Mouse (Mus musculus): ENCODE data around the gene Znhit1.

Znhit1 gene

DNA sequence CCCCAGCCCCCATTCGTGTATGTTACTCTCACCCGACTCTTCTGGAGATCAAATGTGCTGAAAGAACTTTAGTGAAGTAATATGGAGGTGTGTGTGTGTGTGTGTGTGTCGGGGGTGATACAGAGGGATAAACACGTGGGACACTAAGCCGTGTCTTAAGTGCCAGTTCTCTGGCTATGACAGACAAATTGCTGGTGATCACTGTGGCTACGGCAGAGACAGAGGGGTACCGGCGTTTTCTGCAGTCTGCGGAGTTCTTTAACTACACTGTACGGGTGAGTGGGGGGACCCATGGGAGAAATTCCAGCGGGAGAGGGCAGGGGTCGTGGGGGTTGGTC lies at the start of gene Znhit1:
Znhit1 (minus strand) TSS at position 88 of the 338 bp plus-strand sequence.
- no peak for DNase-seq (ENCODE audit: low read depth, low spot score)

- DNase-seq (ENCODE audit: low read depth, low spot score): no peak
These were observed 48.4 kb upstream of the Znhit1 start for GRCm38 (mm10) chr5:137036211-137036610.

DNA sequence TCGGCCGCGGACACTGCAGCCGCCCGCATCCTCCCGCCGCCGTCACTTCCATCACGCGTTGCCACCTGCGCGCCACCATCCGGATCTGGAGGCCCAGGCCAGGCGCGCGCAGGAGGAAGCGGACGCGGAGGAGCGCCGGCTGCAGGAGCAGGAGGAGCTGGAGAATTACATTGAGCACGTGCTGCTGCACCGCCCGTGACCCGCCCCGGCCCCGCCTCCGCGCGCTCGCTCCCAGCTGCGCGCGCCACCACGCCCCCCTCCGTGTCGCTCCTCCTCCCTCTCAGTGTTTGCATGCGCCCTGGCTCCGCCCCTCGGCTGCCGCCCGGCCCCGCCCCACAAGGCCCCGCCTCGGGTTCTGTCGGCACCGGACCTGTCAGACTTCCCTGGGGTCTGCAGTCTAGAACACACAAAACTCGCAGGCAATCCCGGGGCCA lies 44.8 kb upstream of the Znhit1 start:
- DNase-seq (ENCODE audit: low read depth, low spot score): peak; percentile 62

DNA sequence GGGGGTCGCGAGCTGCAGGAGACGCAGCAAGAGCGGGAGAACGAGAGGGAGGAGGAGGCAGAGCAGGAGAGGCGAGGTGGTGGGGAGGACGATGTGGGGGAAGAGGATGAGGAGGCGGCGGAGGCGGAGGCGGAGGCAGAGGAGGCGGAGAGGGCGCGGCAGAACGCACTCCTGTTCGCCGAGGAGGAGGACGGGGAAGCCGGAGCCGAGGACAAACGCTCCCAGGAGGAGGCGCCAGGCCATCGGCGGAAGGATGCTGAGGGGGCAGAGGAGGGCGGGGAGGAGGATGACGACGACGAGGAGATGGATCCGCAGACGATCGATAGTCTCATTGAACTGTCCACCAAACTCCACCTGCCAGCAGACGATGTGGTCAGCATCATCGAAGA lies 44.2 kb upstream of the Znhit1 start:
- DNase-seq (ENCODE audit: low read depth, low spot score): no peak

DNA sequence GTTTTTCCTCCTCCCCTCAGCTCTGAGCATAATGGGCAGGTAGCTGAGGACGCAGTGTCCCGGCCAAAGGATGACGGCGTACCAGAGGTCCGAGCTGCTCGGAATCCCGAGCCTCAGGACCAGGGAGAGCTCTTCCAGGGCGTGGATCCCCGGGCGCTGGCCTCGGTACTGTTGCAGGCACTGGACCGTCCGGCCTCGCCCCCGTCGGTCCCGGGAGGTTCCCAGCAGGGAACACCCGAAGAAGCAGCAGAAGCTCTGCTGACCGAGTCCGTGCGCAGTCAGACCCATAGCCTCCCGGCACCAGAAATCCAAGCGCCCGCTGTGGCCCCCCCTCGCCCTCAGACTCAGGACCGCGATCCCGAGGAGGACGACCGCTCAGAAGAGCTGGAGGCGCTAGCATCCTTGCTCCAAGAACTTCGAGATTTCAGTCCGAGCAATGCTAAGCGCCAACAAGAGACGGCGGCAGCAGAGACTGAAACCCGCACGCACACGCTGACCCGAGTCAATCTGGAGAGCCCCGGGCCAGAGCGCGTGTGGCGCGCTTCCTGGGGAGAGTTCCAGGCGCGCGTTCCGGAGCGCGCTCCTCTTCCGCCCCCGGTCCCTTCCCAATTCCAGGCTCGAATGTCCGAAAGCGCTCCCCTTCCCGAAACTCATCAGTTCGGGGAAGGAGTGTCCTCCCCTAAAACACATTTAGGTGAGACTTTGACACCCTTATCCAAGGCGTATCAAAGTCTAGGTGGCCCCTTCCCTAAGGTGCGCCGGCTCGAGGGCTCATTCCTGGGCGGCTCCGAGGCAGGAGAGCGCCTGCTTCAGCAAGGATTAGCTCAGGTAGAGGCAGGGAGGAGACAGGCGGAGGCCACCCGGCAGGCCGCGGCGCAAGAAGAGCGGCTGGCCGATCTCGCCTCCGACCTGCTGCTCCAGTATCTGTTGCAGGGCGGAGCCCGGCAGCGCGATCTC lies 43.5 kb upstream of the Znhit1 start:
- DNase-seq (ENCODE audit: low read depth, low spot score): no peak

DNA sequence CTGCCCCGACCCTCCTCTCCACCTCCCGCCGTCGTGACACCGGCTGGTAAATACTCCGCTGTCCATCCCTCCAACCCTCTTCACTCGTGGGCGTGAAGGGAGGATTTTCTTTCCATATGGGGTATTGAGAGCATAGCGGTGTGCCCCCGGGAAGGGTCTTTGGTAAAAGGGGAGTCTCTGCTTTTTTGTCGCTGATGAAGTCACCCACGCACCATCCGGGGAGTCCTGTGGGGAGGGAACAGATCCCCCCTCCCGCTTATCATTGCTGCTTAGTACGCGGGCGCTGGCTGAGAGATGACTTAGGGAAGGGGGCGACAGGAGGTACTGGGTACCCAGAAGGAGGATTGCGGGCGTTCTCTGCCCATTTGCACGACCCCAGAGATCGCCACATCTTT lies 42.6 kb upstream of the Znhit1 start:
- no peak for DNase-seq (ENCODE audit: low read depth, low spot score)

- peak; percentile 90 for DNase-seq (ENCODE audit: low read depth, low spot score)
These were observed 42.0 kb upstream of the Znhit1 start for GRCm38 (mm10) chr5:137029643-137030415.

- DNase-seq (ENCODE audit: low read depth, low spot score): no peak
These were observed 41.4 kb upstream of the Znhit1 start for GRCm38 (mm10) chr5:137029273-137029585.

- DNase-seq (ENCODE audit: low read depth, low spot score): no peak
These were observed 40.9 kb upstream of the Znhit1 start for GRCm38 (mm10) chr5:137028561-137029272.

- DNase-seq (ENCODE audit: low read depth, low spot score): no peak
These were observed 38.3 kb upstream of the Znhit1 start, which contains the start of gene Vgf for GRCm38 (mm10) chr5:137026092-137026491. TSS of gene Vgf (plus strand) at chr5:137026392.

DNA sequence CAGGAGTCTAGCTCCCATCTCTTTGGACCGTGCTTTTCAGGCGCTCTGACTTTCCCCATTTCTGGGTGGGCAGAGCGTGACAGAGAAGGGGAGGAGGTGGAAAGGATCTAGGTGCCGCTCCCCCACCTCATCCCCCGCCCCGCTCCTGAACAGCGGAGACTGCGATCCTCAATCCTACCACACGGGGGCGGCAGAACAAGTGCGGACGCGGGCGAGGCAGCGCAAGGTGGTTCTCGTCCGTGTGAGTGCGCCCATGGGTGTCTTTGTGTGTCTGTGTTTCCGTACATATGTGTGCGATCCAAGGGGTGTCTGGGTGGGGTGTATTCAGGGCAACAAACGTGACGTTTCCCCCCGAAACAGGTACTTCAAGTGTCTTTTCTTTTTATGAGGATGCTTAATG lies 37.3 kb upstream of the Znhit1 start:
- peak; percentile 18 for DNase-seq (ENCODE audit: low read depth, low spot score)

DNA sequence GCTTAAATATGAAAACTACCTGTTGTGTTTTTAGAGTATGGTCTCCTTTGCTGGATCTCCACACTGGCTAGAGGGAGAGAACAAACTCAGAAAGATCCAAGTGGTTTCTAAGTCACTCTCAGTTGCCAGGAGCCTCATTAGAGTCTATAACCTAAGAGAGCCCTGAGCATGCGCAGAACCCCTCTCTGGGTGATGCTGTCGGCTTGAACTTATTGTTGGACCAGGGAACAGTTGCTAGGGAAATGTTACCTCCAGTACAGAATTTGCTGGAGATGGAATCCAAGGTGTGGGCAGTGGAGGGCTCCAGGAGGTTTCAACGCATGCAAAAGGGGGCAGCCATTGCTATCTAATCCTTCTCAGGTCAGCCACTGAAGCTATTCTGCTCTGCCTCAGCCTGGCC lies 36.5 kb upstream of the Znhit1 start:
- DNase-seq (ENCODE audit: low read depth, low spot score): no peak

GRCm38 (mm10) chr5:137015913-137016312 lies 28.1 kb upstream of the Znhit1 start:
- no peak for DNase-seq (ENCODE audit: low read depth, low spot score)

DNA sequence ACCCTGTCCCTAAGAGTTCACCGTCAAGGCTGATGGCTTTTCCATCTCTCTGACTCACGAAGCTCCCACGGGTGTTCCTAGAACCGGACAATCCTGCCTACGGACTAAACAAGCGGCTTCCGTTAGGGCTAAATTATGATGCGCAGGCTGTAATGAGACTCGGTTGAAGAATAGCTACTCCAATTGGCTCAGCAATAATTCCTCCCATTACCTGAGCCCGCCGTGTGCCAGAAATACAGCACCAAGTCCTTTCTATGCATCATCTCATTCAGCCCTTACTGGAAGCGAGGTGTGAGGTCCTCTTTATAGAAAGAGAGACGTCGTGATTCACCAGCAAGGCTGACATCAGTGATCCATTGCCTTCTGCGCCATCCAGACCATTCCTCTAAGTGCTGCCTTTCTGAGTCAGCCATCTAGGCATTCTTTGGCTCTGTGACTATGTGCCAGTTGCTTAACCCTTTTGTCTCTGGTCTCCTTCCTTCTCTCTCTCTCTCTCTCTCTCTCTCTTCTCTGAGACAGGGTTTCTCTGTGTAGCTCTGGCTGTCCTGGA lies 24.7 kb upstream of the Znhit1 start:
- no peak for DNase-seq (ENCODE audit: low read depth, low spot score)

GRCm38 (mm10) chr5:137009988-137010387 lies 22.2 kb upstream of the Znhit1 start:
- no peak for DNase-seq (ENCODE audit: low read depth, low spot score)

DNA sequence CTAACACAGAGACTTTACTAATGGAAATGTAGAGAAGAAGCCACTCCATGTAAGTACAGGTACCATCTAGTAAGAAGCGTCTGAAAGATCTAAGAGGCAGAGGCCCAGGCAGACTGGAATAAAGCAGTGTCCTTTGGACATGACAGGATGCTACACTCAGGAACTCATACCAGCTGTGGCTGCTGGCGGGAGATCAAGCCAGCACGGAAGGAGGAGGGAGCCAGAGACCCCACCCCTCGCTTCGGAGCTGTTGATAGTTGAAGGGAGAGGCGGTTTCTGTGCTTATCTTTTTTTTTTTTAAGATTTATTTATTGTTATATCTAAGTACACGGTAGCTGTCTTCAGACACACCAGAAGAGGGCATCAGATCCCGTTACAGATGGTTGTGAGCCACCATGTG lies 19.5 kb upstream of the Znhit1 start:
- no peak for DNase-seq (ENCODE audit: low read depth, low spot score)

DNA sequence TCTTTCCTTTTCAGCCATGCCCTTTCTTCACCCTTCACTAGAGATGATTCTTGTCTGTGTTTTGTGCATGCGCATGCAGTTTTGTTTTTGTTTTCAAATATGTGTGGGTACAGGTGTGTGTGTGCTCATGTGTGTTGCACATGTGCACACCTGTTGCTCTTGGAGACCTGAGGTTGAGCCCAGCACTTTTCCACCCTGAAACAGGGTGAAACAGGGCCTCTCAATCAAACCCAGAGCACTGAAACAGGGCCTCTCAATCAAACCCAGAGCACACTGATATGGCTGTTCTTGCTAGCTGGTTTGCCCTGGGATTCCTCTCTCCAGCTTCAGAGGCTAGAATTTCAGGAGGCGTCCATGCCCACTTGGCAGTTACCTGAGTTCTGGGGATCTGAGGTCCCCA lies 12.8 kb upstream of the Znhit1 start:
- DNase-seq (ENCODE audit: low read depth, low spot score): no peak

- DNase-seq (ENCODE audit: low read depth, low spot score): no peak
These were observed 11.6 kb upstream of the Znhit1 start for GRCm38 (mm10) chr5:136999449-136999848.

- DNase-seq (ENCODE audit: low read depth, low spot score): no peak
These were observed 2.0 kb upstream of the Znhit1 start for GRCm38 (mm10) chr5:136989801-136990200.

DNA sequence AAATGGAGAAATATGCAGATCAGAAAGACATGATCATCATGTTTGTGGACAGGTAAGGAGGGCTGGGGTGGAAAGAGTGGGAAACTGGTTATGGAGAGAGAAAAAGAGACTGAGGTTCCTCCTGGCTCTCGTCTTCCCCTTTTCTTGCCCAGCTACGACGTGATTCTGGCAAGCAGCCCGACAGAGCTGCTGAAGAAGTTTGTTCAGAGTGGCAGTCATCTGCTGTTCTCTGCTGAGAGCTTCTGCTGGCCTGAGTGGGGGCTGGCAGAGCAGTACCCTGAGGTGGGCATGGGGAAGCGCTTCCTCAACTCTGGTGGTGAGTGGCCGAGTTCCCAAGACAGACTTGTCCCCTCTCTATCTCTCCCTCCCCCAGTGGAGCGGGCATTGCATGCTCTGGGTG lies 599 bp upstream of the Znhit1 start:
- no peak for DNase-seq (ENCODE audit: low read depth, low spot score)

DNA sequence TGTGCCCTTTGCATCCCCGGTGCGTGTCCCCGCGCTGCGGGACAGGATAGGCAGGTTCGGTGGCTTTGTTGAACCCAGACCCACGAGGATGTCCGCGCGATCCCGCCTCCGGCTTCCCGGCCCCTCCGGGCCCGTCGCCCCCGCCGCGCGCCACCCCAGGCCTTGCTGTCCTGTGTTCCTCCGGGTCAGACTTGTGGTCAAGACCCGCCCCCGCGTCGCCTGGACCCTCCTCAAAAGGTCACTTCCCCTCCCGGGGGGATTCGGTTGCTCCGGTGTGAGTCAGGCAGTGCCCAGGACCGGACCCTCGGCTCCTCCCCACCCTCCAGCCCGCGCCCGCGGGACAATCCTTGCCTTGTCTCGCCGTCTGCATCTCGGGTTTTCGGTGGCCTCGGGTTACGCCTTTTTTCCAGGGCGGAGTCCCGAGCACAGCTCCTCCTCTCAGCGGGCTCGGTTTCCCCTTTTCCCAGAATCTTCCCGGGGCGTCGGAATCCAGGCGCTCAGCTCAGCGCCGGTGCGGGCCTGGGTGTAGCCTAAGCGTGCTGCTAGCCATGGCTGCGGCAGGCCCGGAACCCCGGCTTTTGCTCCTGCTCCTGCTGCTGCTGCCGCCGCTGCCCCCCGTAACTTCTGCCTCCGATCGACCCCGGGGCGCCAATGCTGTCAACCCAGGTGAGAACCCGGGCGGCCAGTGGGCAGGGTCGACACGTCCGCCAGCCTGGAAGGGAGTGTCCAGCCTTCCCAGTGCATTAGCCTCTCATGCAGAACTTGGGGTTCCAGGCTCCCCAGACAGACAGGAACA lies 485 bp downstream of the Znhit1 start:
- peak; percentile 57 for DNase-seq (ENCODE audit: low read depth, low spot score)

Measured in skeletal muscle tissue, adult 2 months (tissue).